Mouse (Mus musculus) left cerebral cortex, postnatal 10 days (tissue): ENCODE results near the gene Ddx39. TPM values are rescaled to one million over a fixed set of nuclear protein-coding genes. Genes with fewer than 3 reads are reported as not detected.

Source experiments
- DNase-seq, 2 experiments: peaks; one replicate each; pipeline ENCODE4 v3.0.0; 2021 to 2022; ENCODE audit warnings: low spot score in 2 of 2, mixed read lengths in 1 of 2; ENCODE audit errors: extremely low spot score in 1 of 2
- intact Hi-C: fragments of 180-260 bp; cut with DNase I; formaldehyde crosslinking; loops from one replicate; pipeline ENCODE4 v1.15.1; 2025
- total RNA-seq, 2 experiments: library from RNA; stranded (reverse); gene quantifications; 2 replicates each; pipeline ENCODE4 v1.2.3; 2021

The Ddx39 gene
- total RNA-seq, 2 experiments from 2014 or later: 24.4 to 25.2 TPM

GRCm38 (mm10) chr8:83749265-83749664, 34.3 kb downstream of the Ddx39 start:
- intact Hi-C loops: no loop called here

GRCm38 (mm10) chr8:83754149-83754548, 39.2 kb downstream of the Ddx39 start:
- intact Hi-C loops: no loop called here
- DNase-seq: no peak

More at GRCm38 (mm10) chr8:83749265-83749664, 34.3 kb downstream of the Ddx39 start:
- DNase-seq: peak in 1 of 2 experiments; percentile 58

- intact Hi-C loops: no loop called here
- no peak for DNase-seq
These were observed 41.3 kb downstream of the Ddx39 start for GRCm38 (mm10) chr8:83756273-83756672.

GRCm38 (mm10) chr8:83757084-83757607, 42.2 kb downstream of the Ddx39 start:
- intact Hi-C loops: no loop called here

GRCm38 (mm10) chr8:83758298-83758697, 43.3 kb downstream of the Ddx39 start:
- intact Hi-C loops: no loop called here
- DNase-seq: no peak

More at GRCm38 (mm10) chr8:83757084-83757607, 42.2 kb downstream of the Ddx39 start:
- DNase-seq: no peak

GRCm38 (mm10) chr8:83759231-83759759, 44.3 kb downstream of the Ddx39 start:
- no peak for DNase-seq
- intact Hi-C loops: no loop called here

GRCm38 (mm10) chr8:83764116-83764515, 49.1 kb downstream of the Ddx39 start:
- no peak for DNase-seq
- intact Hi-C loops: no loop called here

- intact Hi-C loops: no loop called here
- no peak for DNase-seq
These were observed 49.7 kb downstream of the Ddx39 start for GRCm38 (mm10) chr8:83764717-83765116.

GRCm38 (mm10) chr8:83765663-83766062, 50.7 kb downstream of the Ddx39 start:
- intact Hi-C loops: no loop called here
- no peak for DNase-seq

GRCm38 (mm10) chr8:83767442-83767841, 52.5 kb downstream of the Ddx39 start:
- intact Hi-C loops: no loop called here
- DNase-seq: no peak

- intact Hi-C loops: no loop called here
These were observed 53.5 kb downstream of the Ddx39 start for GRCm38 (mm10) chr8:83768526-83768925.

GRCm38 (mm10) chr8:83769720-83770119, 54.7 kb downstream of the Ddx39 start:
- intact Hi-C loops: no loop called here
- no peak for DNase-seq

More at GRCm38 (mm10) chr8:83768526-83768925, 53.5 kb downstream of the Ddx39 start:
- peak in 1 of 2 experiments; percentile 32 for DNase-seq

GRCm38 (mm10) chr8:83770669-83771068, 55.7 kb downstream of the Ddx39 start:
- intact Hi-C loops: no loop called here
- no peak for DNase-seq

- no peak for DNase-seq
- intact Hi-C loops: no loop called here
These were observed 56.8 kb downstream of the Ddx39 start for GRCm38 (mm10) chr8:83771791-83772190.

GRCm38 (mm10) chr8:83772701-83773451, 57.9 kb downstream of the Ddx39 start:
- DNase-seq: peak in 1 of 2 experiments; percentile 38
- intact Hi-C loops: no loop called here

- DNase-seq: no peak
- intact Hi-C loops: no loop called here
These were observed 58.5 kb downstream of the Ddx39 start for GRCm38 (mm10) chr8:83773452-83773846.

- no peak for DNase-seq
- intact Hi-C loops: no loop called here
These were observed 59.2 kb downstream of the Ddx39 start for GRCm38 (mm10) chr8:83774221-83774620.
